Mouse (Mus musculus) neural tube, embryonic 13.5 days (tissue): ENCODE measurements at regions not wholly inside any gene's neighbourhood (a gene's known extent, or its start where the extent isn't known, plus 50 kb on each side); places are given as distances from the start of the nearest gene placed in this dataset.

ENCODE experiments used
- ATAC-seq: fragments of 200-750 bp; cut with Nextera tagmentation; 2 replicates; pipeline ENCODE4 v1.8.0; 2017; ENCODE audit warnings: low read depth, mild to moderate bottlenecking, moderate TSS enrichment, moderate library complexity
- H3K27ac ChIP-seq: fragments of 300-500 bp; sonication (generic); replicated peaks from 2 replicates; pipeline ENCODE4 v1.5.1; 2015; ENCODE audit warnings: moderate library complexity, mild to moderate bottlenecking, inconsistent platforms
- H3K27me3 ChIP-seq: fragments of 300-500 bp; sonication (generic); 2 replicates; pipeline ENCODE4 v1.6.1; 2015; ENCODE audit warnings: mild to moderate bottlenecking, inconsistent platforms
- H3K36me3 ChIP-seq: fragments of 300-500 bp; sonication (generic); 2 replicates; pipeline ENCODE4 v1.6.1; 2015; ENCODE audit warnings: mild to moderate bottlenecking, inconsistent platforms
- H3K4me1 ChIP-seq: fragments of 300-500 bp; sonication (generic); replicated peaks from 2 replicates; pipeline ENCODE4 v1.6.1; 2015; ENCODE audit warnings: inconsistent platforms
- H3K4me2 ChIP-seq: fragments of 300-500 bp; sonication (generic); 2 replicates; pipeline ENCODE4 v1.6.1; 2015; ENCODE audit warnings: inconsistent platforms, mild to moderate bottlenecking, moderate library complexity
- H3K4me3 ChIP-seq: fragments of 300-500 bp; sonication (generic); 2 replicates; pipeline ENCODE4 v1.5.1; 2015; ENCODE audit warnings: mild to moderate bottlenecking, inconsistent platforms
- H3K9ac ChIP-seq: fragments of 300-500 bp; sonication (generic); 2 replicates; pipeline ENCODE4 v1.6.1; 2015; ENCODE audit warnings: moderate library complexity, mild to moderate bottlenecking, inconsistent platforms
- H3K9me3 ChIP-seq: fragments of 300-500 bp; sonication (generic); 2 replicates; pipeline ENCODE4 v1.6.1; 2016; ENCODE audit warnings: inconsistent platforms
- WGBS: fragments of 180-500 bp; shearing (Covaris S2); methylation state at CpG from one replicate; pipeline ENCODE4 v1.1.7; 2015; 5-methylcytosine and 5-hydroxymethylcytosine counted together

DNA sequence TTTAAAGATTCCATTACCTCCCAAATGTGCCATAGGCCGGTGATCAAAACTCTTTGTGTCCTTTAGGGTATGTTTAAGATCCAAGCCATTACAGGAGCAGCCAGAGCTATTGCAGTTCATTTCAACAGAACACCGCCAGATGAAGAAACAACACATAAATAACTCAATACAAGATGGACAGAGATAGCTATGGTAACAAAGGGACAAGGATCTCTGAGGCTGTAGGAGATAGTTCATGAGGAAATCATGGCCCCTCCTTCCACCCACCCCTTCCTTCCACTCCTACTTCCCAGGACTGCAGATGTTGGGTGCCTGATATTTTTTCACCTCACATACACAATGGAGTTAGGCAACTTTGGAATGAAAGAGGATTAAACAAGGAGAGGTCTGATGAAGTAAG is 92.1 kb upstream of the Ofcc1 start:
- Histone ChIP-seq H3K27me3 (no peaks in the 10 kb centered on the region), H3K36me3 (no peaks in the 10 kb centered on the region), H3K27ac (no peak overlapping the region), H3K4me3 (no peak overlapping the region), H3K9ac (no peak overlapping the region), H3K4me2 (no peak overlapping the region), H3K9me3 (no peaks in the 10 kb centered on the region), H3K4me1 (no peaks in the 10 kb centered on the region)
- no peak for ATAC-seq
- WGBS: 90% methylated on average over 2 of the region's 2 CpGs

DNA sequence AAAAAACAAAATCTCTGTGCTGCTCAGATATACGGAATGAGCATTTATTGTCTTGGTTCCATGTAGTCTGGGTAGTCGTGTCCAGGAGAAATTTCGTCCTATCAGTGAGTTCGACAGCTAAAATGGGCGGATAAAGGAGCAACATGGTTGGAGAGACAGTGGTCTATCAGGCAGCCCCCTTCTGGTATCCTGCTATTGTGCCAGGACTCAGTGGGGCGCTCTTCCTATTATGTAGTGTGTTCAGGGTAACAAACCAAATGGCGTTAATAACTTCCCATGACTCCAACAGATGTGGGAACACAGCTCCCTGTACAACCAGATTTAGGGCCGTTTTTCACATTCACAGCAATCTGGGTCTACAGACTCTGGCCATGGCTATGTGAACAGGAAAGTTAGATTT is 68.6 kb upstream of the Ofcc1 start:
- no peak overlapping the region for H3K9ac ChIP-seq
- H3K4me2 ChIP-seq: no peak overlapping the region
- H3K9me3 ChIP-seq: no peaks in the 10 kb centered on the region
- no peak overlapping the region for H3K4me3 ChIP-seq
- no peaks in the 10 kb centered on the region for H3K36me3 ChIP-seq
- ATAC-seq: no peak
- no peaks in the 10 kb centered on the region for H3K27me3 ChIP-seq
- H3K27ac ChIP-seq: no peak overlapping the region
- H3K4me1 ChIP-seq: peaks cover 5% of the 10 kb centered on the region; the same call in 1 of the 2 replicates
- WGBS: 83% methylated on average over 8 of the region's 8 CpGs

DNA sequence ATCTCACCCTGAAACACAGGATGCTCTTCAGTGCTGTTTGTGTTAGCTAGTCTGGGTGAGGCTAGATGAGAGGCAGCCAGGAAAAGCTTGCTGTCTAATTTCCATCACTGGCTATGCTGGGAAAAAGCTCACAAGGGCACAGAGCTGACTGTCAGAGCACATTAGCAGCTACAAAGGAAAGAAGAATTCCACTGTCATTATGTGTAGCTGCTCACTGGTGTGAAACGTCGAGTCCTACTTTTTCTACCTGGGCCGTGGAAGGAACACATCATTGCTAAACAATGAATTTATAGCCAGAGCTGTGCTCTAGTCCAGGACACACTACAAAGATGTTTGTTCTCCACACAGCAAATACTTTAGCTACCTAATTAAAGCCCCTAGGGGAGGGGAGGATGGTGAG is 61.8 kb upstream of the Ofcc1 start:
- Histone ChIP-seq H3K9ac (no peak overlapping the region), H3K4me3 (no peak overlapping the region), H3K9me3 (no peaks in the 10 kb centered on the region), H3K4me1 (no peaks in the 10 kb centered on the region), H3K27ac (no peak overlapping the region), H3K4me2 (no peak overlapping the region), H3K36me3 (no peaks in the 10 kb centered on the region), H3K27me3 (no peaks in the 10 kb centered on the region)
- WGBS: 74% methylated on average over 3 of the region's 3 CpGs
- no peak for ATAC-seq

DNA sequence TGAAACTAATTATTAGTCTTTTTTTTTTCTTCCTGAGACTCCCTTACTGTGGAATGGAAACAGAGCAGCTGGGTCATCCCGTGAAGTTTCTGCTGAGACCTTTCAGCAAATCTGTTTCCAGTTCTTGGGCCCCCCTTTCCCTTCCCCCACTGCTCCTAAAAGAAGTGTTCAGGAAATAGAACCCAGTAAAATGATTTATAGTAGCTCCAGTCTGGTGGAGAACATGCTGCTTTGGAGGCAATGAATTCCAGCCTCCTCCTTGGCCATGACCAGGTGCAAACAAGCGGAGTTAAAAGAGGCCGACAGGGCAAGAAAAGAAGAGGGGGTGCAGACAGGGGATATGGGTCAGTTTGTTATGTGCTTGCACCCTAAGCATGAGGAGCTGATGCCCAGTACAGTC is 56.6 kb upstream of the Ofcc1 start:
- Histone ChIP-seq H3K9me3 (no peaks in the 10 kb centered on the region), H3K36me3 (no peaks in the 10 kb centered on the region), H3K4me2 (no peak overlapping the region), H3K4me3 (no peak overlapping the region), H3K4me1 (no peaks in the 10 kb centered on the region), H3K9ac (no peak overlapping the region), H3K27me3 (no peaks in the 10 kb centered on the region), H3K27ac (no peak overlapping the region)
- 67% methylated on average over 3 of the region's 3 CpGs for WGBS
- ATAC-seq: no peak

DNA sequence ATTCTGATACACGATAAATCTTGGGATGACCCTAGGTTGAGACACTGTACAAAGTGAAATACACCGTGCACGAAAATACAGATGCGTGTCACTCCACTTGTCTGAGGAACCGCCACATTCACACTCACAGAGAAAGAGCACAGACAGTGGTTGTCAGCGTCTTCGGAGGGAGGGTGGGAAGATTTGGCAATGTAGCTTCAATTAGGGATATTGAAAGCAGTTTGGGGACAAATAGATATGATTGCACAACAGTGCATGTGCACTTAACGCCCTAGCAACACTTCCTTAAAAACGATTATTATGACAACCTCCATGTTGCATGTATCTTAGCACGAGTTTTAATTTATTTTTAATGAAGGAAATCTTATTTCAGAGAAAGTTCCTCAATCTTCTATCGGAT is 51.8 kb upstream of the Ofcc1 start:
- no peak overlapping the region for H3K27ac ChIP-seq
- no peaks in the 10 kb centered on the region for H3K36me3 ChIP-seq
- WGBS: 94% methylated on average over 11 of the region's 11 CpGs
- no peak overlapping the region for H3K4me3 ChIP-seq
- H3K4me2 ChIP-seq: no peak overlapping the region
- H3K27me3 ChIP-seq: no peaks in the 10 kb centered on the region
- H3K4me1 ChIP-seq: no peaks in the 10 kb centered on the region
- H3K9ac ChIP-seq: no peak overlapping the region
- no peaks in the 10 kb centered on the region for H3K9me3 ChIP-seq
- no peak for ATAC-seq
